Mouse (Mus musculus) MEL (cell line): ENCODE measurements at regions not wholly inside any gene's neighbourhood (a gene's known extent, or its start where the extent isn't known, plus 50 kb on each side); places are given as distances from the start of the nearest gene placed in this dataset.

Experiments
- DNase-seq: peaks from one replicate; pipeline ENCODE4 v3.0.0; 2011; ENCODE audit warnings: low read depth, low spot score
- H3K27ac ChIP-seq: 2 replicates; pipeline ENCODE4 v1.5.1; 2012; ENCODE audit warnings: low read depth, mild to moderate bottlenecking, control low read depth, low read length, moderate library complexity; ENCODE audit not compliant: control insufficient read depth
- H3K27me3 ChIP-seq, 2 experiments: fragments of 150-350 bp in 1 of 2; sonication (generic) in 1 of 2; 2 replicates each; pipeline ENCODE4 v1.6.1; 2012; ENCODE audit warnings: low read length in 2 of 2, mild to moderate bottlenecking in 2 of 2, improper control_type of control experiment in 1 of 2, moderate library complexity in 1 of 2; ENCODE audit not compliant: insufficient read depth in 2 of 2, control insufficient read depth in 1 of 2
- H3K36me3 ChIP-seq, 2 experiments: 2 replicates each; pipeline ENCODE4 v1.6.1; 2012 to 2014; ENCODE audit warnings: low read length in 2 of 2, improper control_type of control experiment in 1 of 2, inconsistent platforms in 1 of 2, mild to moderate bottlenecking in 1 of 2; ENCODE audit not compliant: insufficient read depth in 2 of 2, control insufficient read depth in 1 of 2
- H3K4me1 ChIP-seq, 2 experiments: fragments of 150-350 bp in 1 of 2; sonication (generic) in 1 of 2; 2 replicates each; pipeline ENCODE4 v1.6.1; 2012; ENCODE audit warnings: low read length in 2 of 2, improper control_type of control experiment in 1 of 2, mild to moderate bottlenecking in 1 of 2; ENCODE audit not compliant: insufficient read depth in 2 of 2, control insufficient read depth in 1 of 2
- H3K4me3 ChIP-seq, 2 experiments: fragments of 150-350 bp in 1 of 2; sonication (generic) in 1 of 2; 2 replicates each; pipeline ENCODE4 v1.5.1; 2012; ENCODE audit warnings: low read depth in 2 of 2, low read length in 2 of 2, mild to moderate bottlenecking in 2 of 2, moderate library complexity in 2 of 2, control low read depth in 1 of 2, improper control_type of control experiment in 1 of 2; ENCODE audit not compliant: control insufficient read depth in 1 of 2, insufficient read depth in 1 of 2
- H3K79me2 ChIP-seq: 2 replicates; pipeline ENCODE4 v1.6.1; 2012; ENCODE audit warnings: mild to moderate bottlenecking, low read length, moderate library complexity; ENCODE audit not compliant: control insufficient read depth, poor library complexity, insufficient read depth
- H3K9ac ChIP-seq: 2 replicates; pipeline ENCODE4 v1.6.1; 2012; ENCODE audit warnings: low read depth, mild to moderate bottlenecking, control low read depth, low read length, moderate library complexity; ENCODE audit not compliant: control insufficient read depth, poor library complexity, severe bottlenecking
- H3K9me3 ChIP-seq: fragments of 150-350 bp; sonication (generic); replicated peaks from 2 replicates; pipeline ENCODE4 v1.6.1; 2012; ENCODE audit warnings: mild to moderate bottlenecking, low read length, improper control_type of control experiment, moderate library complexity; ENCODE audit not compliant: insufficient read depth
- CHD1 ChIP-seq: IDR thresholded peaks from 2 replicates; pipeline ENCODE4 v1.6.1; 2012; ENCODE audit warnings: low read depth, mild to moderate bottlenecking, inconsistent platforms, low read length, improper control_type of control experiment
- ELF1 ChIP-seq: IDR thresholded peaks from 2 replicates; pipeline ENCODE4 v1.6.1; 2014; ENCODE audit warnings: low read depth, mild to moderate bottlenecking, inconsistent platforms, low read length, improper control_type of control experiment, moderate library complexity
- EP300 ChIP-seq, 2 experiments: IDR thresholded peaks; 2 replicates each; pipeline ENCODE4 v1.6.1; 2011; ENCODE audit warnings: improper control_type of control experiment in 2 of 2, low read length in 2 of 2, low read depth in 1 of 2, mild to moderate bottlenecking in 1 of 2
- GABPA ChIP-seq: IDR thresholded peaks from 2 replicates; pipeline ENCODE4 v1.6.1; 2012; ENCODE audit warnings: low read depth, mild to moderate bottlenecking, inconsistent platforms, low read length, improper control_type of control experiment, moderate library complexity
- HCFC1 ChIP-seq: IDR thresholded peaks from 2 replicates; pipeline ENCODE4 v1.6.1; 2012; ENCODE audit warnings: low read depth, mild to moderate bottlenecking, inconsistent platforms, low read length, improper control_type of control experiment, moderate library complexity
- KAT2A ChIP-seq: conservative IDR thresholded peaks from 2 replicates; pipeline ENCODE4 v1.6.1; 2012; ENCODE audit warnings: low read depth, low read length, improper control_type of control experiment, inconsistent platforms
- MAZ ChIP-seq: IDR thresholded peaks from 2 replicates; pipeline ENCODE4 v1.6.1; 2012; ENCODE audit warnings: low read depth, mild to moderate bottlenecking, inconsistent platforms, low read length, improper control_type of control experiment
- MEF2A ChIP-seq: IDR thresholded peaks from 2 replicates; pipeline ENCODE4 v1.6.1; 2014; ENCODE audit warnings: low read depth, mild to moderate bottlenecking, inconsistent platforms, low read length, improper control_type of control experiment; ENCODE audit not compliant: poor library complexity, insufficient replicate concordance, severe bottlenecking; ENCODE audit errors: extremely low read depth
- MXI1 ChIP-seq: IDR thresholded peaks from 2 replicates; pipeline ENCODE4 v1.6.1; 2011; ENCODE audit warnings: mild to moderate bottlenecking, low read depth, low read length, improper control_type of control experiment
- MYB ChIP-seq: IDR thresholded peaks from 2 replicates; pipeline ENCODE4 v1.6.1; 2011; ENCODE audit warnings: mild to moderate bottlenecking, low read depth, low read length, improper control_type of control experiment
- POLR2A ChIP-seq, 2 experiments: IDR thresholded peaks; 2 replicates each; pipeline ENCODE4 v1.6.1; 2011 to 2012; ENCODE audit warnings: low read length in 2 of 2, mild to moderate bottlenecking in 2 of 2, control low read depth in 1 of 2, improper control_type of control experiment in 1 of 2, low read depth in 1 of 2, moderate library complexity in 1 of 2; ENCODE audit not compliant: control insufficient read depth in 1 of 2, insufficient read depth in 1 of 2, poor library complexity in 1 of 2
- POLR2AphosphoS5 ChIP-seq: IDR thresholded peaks from 2 replicates; pipeline ENCODE4 v1.6.1; 2012; ENCODE audit warnings: low read depth, borderline replicate concordance, mild to moderate bottlenecking, inconsistent platforms, low read length, moderate library complexity, mixed read lengths
- RAD21 ChIP-seq: IDR thresholded peaks from 2 replicates; pipeline ENCODE4 v1.6.1; 2011; ENCODE audit warnings: mild to moderate bottlenecking, low read depth, low read length, improper control_type of control experiment
- RCOR1 ChIP-seq: IDR thresholded peaks from 2 replicates; pipeline ENCODE4 v1.6.1; 2012; ENCODE audit warnings: low read depth, mild to moderate bottlenecking, inconsistent platforms, low read length, improper control_type of control experiment
- SIN3A ChIP-seq: IDR thresholded peaks from 2 replicates; pipeline ENCODE4 v1.6.1; 2012; ENCODE audit warnings: low read length, improper control_type of control experiment, inconsistent platforms
- TAL1 ChIP-seq: IDR thresholded peaks from 2 replicates; pipeline ENCODE4 v1.6.1; 2012; ENCODE audit warnings: mild to moderate bottlenecking, inconsistent platforms, low read length, moderate library complexity, mixed read lengths
- TBP ChIP-seq: IDR thresholded peaks from 2 replicates; pipeline ENCODE4 v1.8.0; 2011; ENCODE audit warnings: low read depth, low read length, improper control_type of control experiment
- TCF12 ChIP-seq: IDR thresholded peaks from 2 replicates; pipeline ENCODE4 v1.6.1; 2014; ENCODE audit warnings: low read depth, mild to moderate bottlenecking, inconsistent platforms, low read length, improper control_type of control experiment, moderate library complexity
- UBTF ChIP-seq: IDR thresholded peaks from 2 replicates; pipeline ENCODE4 v1.6.1; 2012; ENCODE audit warnings: low read depth, mild to moderate bottlenecking, inconsistent platforms, low read length, improper control_type of control experiment, moderate library complexity, borderline replicate concordance; ENCODE audit not compliant: insufficient read depth
- ZKSCAN1 ChIP-seq: IDR thresholded peaks from 2 replicates; pipeline ENCODE4 v1.6.1; 2012; ENCODE audit warnings: low read depth, mild to moderate bottlenecking, inconsistent platforms, low read length, improper control_type of control experiment, moderate library complexity
- ZNF384 ChIP-seq: IDR thresholded peaks from 2 replicates; pipeline ENCODE4 v1.6.1; 2012; ENCODE audit warnings: low read depth, mild to moderate bottlenecking, inconsistent platforms, low read length, improper control_type of control experiment

GRCm38 (mm10) chr12:77841844-77842415 lies 352.1 kb upstream of the Gm6657 start:
- Histone ChIP-seq H3K9me3 (no peaks in the 10 kb centered on the region), H3K4me1 (0 out of 4 replicates have a peak, but pooled peaks cover 0 to 2% of the 10 kb centered on the region in 2 experiments), H3K4me3 (no peak overlapping the region), H3K9ac (no peak overlapping the region), H3K27me3 (peaks cover 0 to 6% of the 10 kb centered on the region in 2 experiments; a peak in 2 of 4 replicates), H3K27ac (no peak overlapping the region), H3K79me2 (no peaks in the 10 kb centered on the region), H3K36me3 (no peaks in the 10 kb centered on the region)
- DNase-seq: no peak
- TF ChIP-seq ELF1: no peak
- no peak for TF ChIP-seq RCOR1
- TF ChIP-seq TCF12: no peak
- TF ChIP-seq KAT2A: no peak
- no peak for TF ChIP-seq ZNF384
- TF ChIP-seq SIN3A: no peak
- no peak for TF ChIP-seq HCFC1
- no peak for TF ChIP-seq MXI1
- TF ChIP-seq UBTF: no peak
- TF ChIP-seq EP300 (IDR thresholded peaks at IDR 0.05; ENCODE audit: low read depth in 1 of 2, low read length in 2 of 2): no peak
- no peak for TF ChIP-seq GABPA

GRCm38 (mm10) chr12:77852595-77853577 lies 341.2 kb upstream of the Gm6657 start:
- H3K9ac ChIP-seq: no peak overlapping the region
- no peaks in the 10 kb centered on the region for H3K4me1 ChIP-seq
- no peaks in the 10 kb centered on the region for H3K79me2 ChIP-seq
- peaks cover 5 to 18% of the 10 kb centered on the region in 2 experiments; a peak in 3 of 4 replicates for H3K27me3 ChIP-seq
- no peak for DNase-seq
- H3K27ac ChIP-seq: no peak overlapping the region
- no peaks in the 10 kb centered on the region for H3K36me3 ChIP-seq
- H3K9me3 ChIP-seq: no peaks in the 10 kb centered on the region
- TF ChIP-seq POLR2A (IDR thresholded peaks at IDR 0.05; ENCODE audit: control insufficient read depth in 1 of 2, insufficient read depth in 1 of 2, low read depth in 1 of 2, low read length in 2 of 2, poor library complexity in 1 of 2) (no peak), CHD1 (no peak), MYB (no peak), TCF12 (no peak), ZKSCAN1 (no peak), MAZ (no peak), RAD21 (no peak), MEF2A (no peak), POLR2AphosphoS5 (no peak), HCFC1 (no peak), TBP (no peak), TAL1 (no peak), GABPA (no peak), UBTF (no peak), RCOR1 (no peak)
- no peak overlapping the region for H3K4me3 ChIP-seq
